Mouse (Mus musculus): ENCODE results near the gene Pbld2.

- no peak for TF ChIP-seq CTCF (IDR thresholded peaks at IDR 0.05; ENCODE audit: low read depth)
- TF ChIP-seq EP300 (optimal IDR thresholded peaks at IDR 0.05): no peak
Measured at GRCm38 (mm10) chr10:63025491-63026011, 1.4 kb downstream of the Pbld2 start.

Data from stomach, postnatal 0 days (tissue).